Mouse (Mus musculus) myocyte (in vitro differentiated cells): ENCODE measurements around the gene Zfp618.

ENCODE experiments used
- CEBPB ChIP-seq: IDR thresholded peaks from 2 replicates; pipeline ENCODE4 v1.6.1; 2011; ENCODE audit warnings: mild to moderate bottlenecking, moderate library complexity; ENCODE audit not compliant: poor library complexity, insufficient read depth, severe bottlenecking
- E2F4 ChIP-seq: IDR thresholded peaks from one replicate; pipeline ENCODE4 v1.6.1; 2011; ENCODE audit warnings: mild to moderate bottlenecking, control low read depth, moderate library complexity; ENCODE audit not compliant: insufficient read depth
- MAX ChIP-seq: IDR thresholded peaks from one replicate; pipeline ENCODE4 v1.6.1; 2011; ENCODE audit warnings: low read depth, mild to moderate bottlenecking, control low read depth
- MYOD1 ChIP-seq, 3 experiments: IDR thresholded peaks; one replicate each; pipeline ENCODE4 v1.6.1; 2011; ENCODE audit warnings: control low read depth in 2 of 3, low read depth in 2 of 3, mild to moderate bottlenecking in 2 of 3, moderate library complexity in 1 of 3; ENCODE audit not compliant: insufficient read length in 2 of 3, control insufficient read depth in 1 of 3
- MYOG ChIP-seq, 3 experiments: IDR thresholded peaks; one replicate each; pipeline ENCODE4 v1.6.1; 2011; ENCODE audit warnings: control low read depth in 2 of 3, low read depth in 2 of 3, mild to moderate bottlenecking in 2 of 3; ENCODE audit not compliant: insufficient read length in 2 of 3, control insufficient read depth in 1 of 3, insufficient read depth in 1 of 3
- POLR2A ChIP-seq: IDR thresholded peaks from one replicate; pipeline ENCODE4 v1.6.1; 2011; ENCODE audit warnings: low read depth, mild to moderate bottlenecking, control low read depth, moderate library complexity; ENCODE audit not compliant: insufficient read length
- POLR2AphosphoS2 ChIP-seq: IDR thresholded peaks from one replicate; pipeline ENCODE4 v1.6.1; 2011; ENCODE audit warnings: low read depth, control low read depth; ENCODE audit not compliant: insufficient read length
- SRF ChIP-seq: IDR thresholded peaks from one replicate; pipeline ENCODE4 v1.6.1; 2011; ENCODE audit warnings: low read depth; ENCODE audit not compliant: control insufficient read depth, insufficient read length
- TCF12 ChIP-seq: IDR thresholded peaks from one replicate; pipeline ENCODE4 v1.6.1; 2011; ENCODE audit warnings: mild to moderate bottlenecking, control low read depth; ENCODE audit not compliant: poor library complexity, insufficient read depth, severe bottlenecking
- USF1 ChIP-seq: IDR thresholded peaks from one replicate; pipeline ENCODE4 v1.6.1; 2011; ENCODE audit warnings: low read depth, mild to moderate bottlenecking, control low read depth, moderate library complexity

DNA sequence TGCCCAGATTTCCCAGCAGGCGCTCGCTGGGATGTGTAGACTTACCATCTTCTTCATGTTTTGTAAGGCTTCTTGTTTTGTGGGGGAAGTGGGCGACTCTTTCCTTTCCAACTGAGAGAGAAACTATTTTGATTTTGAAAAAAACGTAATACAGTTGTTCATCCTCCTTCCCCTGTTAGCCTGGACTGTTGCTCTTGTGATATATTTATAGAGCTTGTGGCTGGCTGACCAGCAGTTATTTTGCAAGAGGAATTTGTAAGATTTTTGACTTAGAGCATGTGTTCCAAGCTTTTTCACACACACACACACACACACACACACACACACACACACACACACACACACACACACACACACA, 84.9 kb downstream of the Zfp618 start:
- TF ChIP-seq MAX (no peak), E2F4 (no peak), POLR2A (no peak), MYOD1 (IDR thresholded peaks at IDR 0.05; ENCODE audit: control insufficient read depth in 1 of 3, insufficient read length in 2 of 3, low read depth in 2 of 3) (no peak), TCF12 (no peak), POLR2AphosphoS2 (no peak), USF1 (no peak), MYOG (IDR thresholded peaks at IDR 0.05; ENCODE audit: control insufficient read depth in 1 of 3, insufficient read depth in 1 of 3, insufficient read length in 2 of 3, low read depth in 2 of 3) (no peak), SRF (no peak), CEBPB (no peak)
